Comparison of ENCODE assay signal across 29 mouse cellular contexts in the genomic region with DNA sequence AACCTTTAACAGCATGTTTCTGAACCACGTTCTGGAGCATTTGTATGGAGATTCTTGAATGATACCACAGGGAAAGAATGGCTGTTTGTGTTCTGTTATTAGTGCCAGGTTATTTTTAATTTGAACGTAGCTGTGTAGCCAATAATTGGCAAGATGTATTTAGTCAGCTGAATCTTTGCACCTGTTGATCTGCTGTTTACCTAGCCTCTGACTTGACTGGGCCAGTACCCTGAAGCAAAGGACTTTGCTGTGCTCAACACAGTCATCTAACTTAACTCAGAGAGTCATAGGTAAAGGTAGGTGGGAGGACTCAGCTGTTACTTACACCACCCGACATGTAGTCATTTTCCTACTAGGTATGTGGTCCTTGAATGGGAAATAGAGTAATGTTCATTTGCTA.
"Had no signal": no experiment of that assay in that cellular context is flagged by ENCODE, and none has a peak within 500 bp of the region (broad histone marks: within the 10 kb centered on the region; RNA-seq: fewer than 3 reads in every experiment).

No protein-coding gene starts in this region.

- H3K9ac ChIP-seq: heart, embryonic 12.5 days; heart, embryonic 13.5 days; heart, embryonic 15.5 days; hindbrain, embryonic 12.5 days; hindbrain, embryonic 13.5 days; hindbrain, embryonic 14.5 days; hindbrain, embryonic 15.5 days; intestine, embryonic 15.5 days; kidney, embryonic 15.5 days had no signal

- H3K36me3 ChIP-seq: heart, embryonic 15.5 days; hindbrain, embryonic 15.5 days; intestine, embryonic 15.5 days had no signal

- H3K27me3 ChIP-seq: heart, embryonic 12.5 days; heart, embryonic 13.5 days; heart, embryonic 15.5 days; hindbrain, embryonic 12.5 days; hindbrain, embryonic 13.5 days; hindbrain, embryonic 15.5 days; intestine, embryonic 15.5 days; kidney, embryonic 15.5 days had no signal

- H3K4me3 ChIP-seq: heart, embryonic 10.5 days; heart, embryonic 12.5 days; heart, embryonic 13.5 days; heart, embryonic 15.5 days; hindbrain, embryonic 10.5 days; hindbrain, embryonic 12.5 days; hindbrain, embryonic 13.5 days; hindbrain, embryonic 15.5 days; intestine, embryonic 15.5 days; kidney, embryonic 15.5 days; left cerebral cortex, adult 2 months had no signal

- H3K27ac ChIP-seq: heart, embryonic 10.5 days; heart, embryonic 13.5 days; heart, embryonic 15.5 days; hindbrain, embryonic 10.5 days; hindbrain, embryonic 12.5 days; hindbrain, embryonic 14.5 days; hindbrain, embryonic 15.5 days; hindbrain, postnatal 0 days; intestine, embryonic 15.5 days; kidney, embryonic 15.5 days; kidney, postnatal 0 days; left cerebral cortex, adult 2 months had no signal

- DNase-seq: heart, postnatal 10 days; heart, postnatal 14 days; heart, postnatal 36 days; heart, postnatal 4 days; kidney, adult 11 months; kidney, adult 18-20 months; kidney, adult 2 months; kidney, adult 8-10 months; kidney, adult 9 months; kidney, postnatal 10 days; kidney, postnatal 14 days; kidney, postnatal 25 days; kidney, postnatal 36 days; kidney, postnatal 4 days; layer of hippocampus, postnatal 36 days had no signal
